Mouse (Mus musculus): ENCODE measurements around the gene Sh3pxd2b. TPM values are rescaled to one million over a fixed set of nuclear protein-coding genes. Genes with fewer than 3 reads are reported as not detected.
A peak's percentile ranks its signal among the peaks of the same experiment; 100 is the strongest.

Sh3pxd2b gene
- polyA plus RNA-seq, 1 experiment from 2014 or later: 21.8 TPM

DNA sequence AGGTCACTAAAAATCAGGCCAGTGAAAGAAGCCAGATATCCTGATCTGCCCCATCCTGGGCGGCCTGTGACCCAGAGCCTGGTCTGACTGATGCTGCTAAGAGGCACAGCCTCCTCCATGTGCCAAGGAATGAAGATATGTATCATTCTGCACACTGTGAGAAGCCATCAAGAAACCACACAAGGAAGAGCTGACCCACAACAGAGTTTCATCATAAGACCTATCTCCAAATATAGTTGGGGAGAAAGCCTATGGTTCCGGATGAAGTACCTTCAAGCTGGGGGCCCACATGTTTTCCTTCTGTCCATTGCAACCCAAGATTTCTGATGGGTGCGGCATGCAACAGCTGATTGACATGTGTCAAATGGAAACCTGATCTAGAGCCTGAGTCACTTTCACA lies 31.6 kb upstream of the Sh3pxd2b start:
- H3K27me3 ChIP-seq: 0 out of 2 replicates have a peak, but pooled peaks cover 4% of the 10 kb centered on the region
- WGBS: 83% methylated on average over 3 of the region's 3 CpGs
- H3K27ac ChIP-seq: no peak overlapping the region
- no peak overlapping the region for H3K4me3 ChIP-seq (replicated peaks)
- no peaks in the 10 kb centered on the region for H3K36me3 ChIP-seq
- ATAC-seq (replicated peaks; ENCODE audit: low FRiP score): no peak
- H3K4me1 ChIP-seq: no peaks in the 10 kb centered on the region
- no peaks in the 10 kb centered on the region for H3K9me3 ChIP-seq (replicated peaks)
- H3K4me2 ChIP-seq: no peak overlapping the region
- H3K9ac ChIP-seq: no peak overlapping the region

DNA sequence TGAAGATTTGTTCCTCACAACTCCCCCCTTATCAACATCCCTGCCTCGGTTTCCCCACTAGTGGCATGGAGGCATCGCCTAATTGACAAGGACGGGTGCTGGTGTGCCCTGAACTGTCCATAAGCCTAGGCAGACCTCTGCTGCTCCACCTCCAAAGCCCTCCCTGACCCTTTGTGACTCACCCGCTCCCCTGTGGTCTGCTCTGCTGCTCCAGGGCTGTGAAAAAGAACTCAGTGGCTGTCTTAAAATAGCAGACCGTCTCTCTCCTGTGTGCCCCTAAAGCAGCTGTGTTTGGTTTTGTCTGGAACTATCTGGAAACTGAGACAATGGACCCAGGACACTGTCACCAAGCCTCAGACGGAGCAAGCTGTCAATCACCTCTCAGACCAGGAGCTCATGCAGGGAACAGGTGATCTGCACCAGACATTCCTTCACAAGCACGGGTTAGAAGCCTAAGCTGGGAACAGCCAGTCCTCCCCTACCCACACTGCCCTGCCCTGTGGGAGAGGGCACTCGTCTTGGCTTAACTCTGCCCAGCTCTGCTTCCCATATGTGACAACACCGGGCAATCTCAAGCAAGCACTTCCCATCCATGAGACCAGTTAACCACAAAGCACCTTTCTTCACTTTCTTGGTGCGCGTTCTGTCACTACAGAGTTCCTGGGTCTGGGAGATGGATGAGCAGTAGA lies 27.0 kb upstream of the Sh3pxd2b start:
- Histone ChIP-seq H3K9ac (no peak overlapping the region), H3K4me1 (peaks cover 8% of the 10 kb centered on the region; the same call in 1 of the 2 replicates), H3K27me3 (no peaks in the 10 kb centered on the region), H3K36me3 (no peaks in the 10 kb centered on the region), H3K9me3 (replicated peaks) (no peaks in the 10 kb centered on the region), H3K27ac (no peak overlapping the region), H3K4me3 (replicated peaks) (no peak overlapping the region), H3K4me2 (no peak overlapping the region)
- WGBS: 72% methylated on average over 11 of the region's 11 CpGs
- ATAC-seq (replicated peaks; ENCODE audit: low FRiP score): peak; percentile 48; the same call in 1 of the 2 replicates

DNA sequence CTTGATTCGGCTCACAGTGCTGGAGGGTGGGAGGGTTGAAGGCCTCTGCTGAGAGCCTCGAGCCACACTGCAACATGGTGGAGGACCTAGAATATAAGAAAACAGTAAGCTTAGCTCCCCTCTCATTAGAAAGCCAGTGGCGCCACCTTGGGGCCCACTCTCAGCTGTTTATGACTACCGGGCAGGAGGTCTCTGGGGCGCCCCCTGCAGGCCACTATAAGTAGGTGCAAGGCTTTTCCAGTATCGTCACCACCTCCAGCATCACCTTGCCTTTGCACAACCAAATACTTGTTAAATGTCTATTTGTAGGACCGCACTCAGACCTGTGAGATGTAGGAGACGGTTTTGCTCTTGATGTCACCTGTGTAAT lies 26.4 kb upstream of the Sh3pxd2b start:
- H3K4me2 ChIP-seq: no peak overlapping the region
- H3K27me3 ChIP-seq: no peaks in the 10 kb centered on the region
- WGBS: 41% methylated on average over 8 of the region's 8 CpGs
- H3K4me3 ChIP-seq (replicated peaks): no peak overlapping the region
- H3K36me3 ChIP-seq: no peaks in the 10 kb centered on the region
- H3K9ac ChIP-seq: no peak overlapping the region
- H3K4me1 ChIP-seq: peaks cover 8% of the 10 kb centered on the region; the same call in 1 of the 2 replicates
- peak; percentile 46; the same call in 1 of the 2 replicates for ATAC-seq (replicated peaks; ENCODE audit: low FRiP score)
- H3K9me3 ChIP-seq (replicated peaks): no peaks in the 10 kb centered on the region
- H3K27ac ChIP-seq: no peak overlapping the region

- H3K9me3 ChIP-seq (replicated peaks): no peaks in the 10 kb centered on the region
- peak; percentile 72 for ATAC-seq (replicated peaks; ENCODE audit: low FRiP score)
- H3K36me3 ChIP-seq: no peaks in the 10 kb centered on the region
- H3K4me1 ChIP-seq: peaks cover 8% of the 10 kb centered on the region; the same call in 1 of the 2 replicates
- peak overlapping the region; percentile 26 for H3K4me3 ChIP-seq (replicated peaks)
- 10% methylated on average over 15 of the region's 15 CpGs for WGBS
- 0 out of 2 replicates have a peak, but pooled peaks cover 3% of the 10 kb centered on the region for H3K27me3 ChIP-seq
- H3K4me2 ChIP-seq: peak overlapping the region; percentile 53
- H3K27ac ChIP-seq: no peak overlapping the region
- H3K9ac ChIP-seq: no peak overlapping the region
These were observed 23.0 kb upstream of the Sh3pxd2b start for GRCm38 (mm10) chr11:32324609-32325008.

DNA sequence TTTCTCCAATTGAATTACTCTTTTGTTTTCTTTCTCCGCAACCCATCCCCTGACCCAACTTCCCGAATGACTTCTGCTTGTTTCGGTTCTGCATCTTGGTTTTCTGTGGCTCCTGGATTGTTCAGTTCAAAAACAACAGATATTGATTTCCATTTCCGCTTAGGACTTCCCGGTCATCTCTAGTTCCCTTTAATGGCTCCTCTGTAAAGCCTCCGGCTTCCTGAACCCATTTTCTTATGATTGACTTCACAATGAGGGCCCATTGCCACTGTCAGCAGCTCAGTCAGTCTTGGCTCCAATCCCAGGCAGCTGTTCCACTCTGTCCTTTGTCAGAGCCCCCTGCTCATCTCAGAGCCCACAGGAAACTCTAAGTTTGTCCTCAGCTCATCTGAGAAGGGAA lies 16.5 kb upstream of the Sh3pxd2b start:
- no peak overlapping the region for H3K4me2 ChIP-seq
- peaks cover 3% of the 10 kb centered on the region; the same call in 1 of the 2 replicates for H3K27me3 ChIP-seq
- no peaks in the 10 kb centered on the region for H3K36me3 ChIP-seq
- H3K9me3 ChIP-seq (replicated peaks): no peaks in the 10 kb centered on the region
- H3K4me1 ChIP-seq: peaks cover 12% of the 10 kb centered on the region
- H3K27ac ChIP-seq: peak overlapping the region; percentile 71; the same call in 1 of the 2 replicates
- 25% methylated on average over 6 of the region's 6 CpGs for WGBS
- no peak overlapping the region for H3K9ac ChIP-seq
- no peak overlapping the region for H3K4me3 ChIP-seq (replicated peaks)
- peak; percentile 56; the same call in 1 of the 2 replicates for ATAC-seq (replicated peaks; ENCODE audit: low FRiP score)

- Histone ChIP-seq H3K4me2 (no peak overlapping the region), H3K9ac (no peak overlapping the region), H3K27me3 (peaks cover 3% of the 10 kb centered on the region; the same call in 1 of the 2 replicates), H3K4me1 (peaks cover 12% of the 10 kb centered on the region), H3K27ac (no peak overlapping the region), H3K36me3 (no peaks in the 10 kb centered on the region), H3K4me3 (replicated peaks) (no peak overlapping the region), H3K9me3 (replicated peaks) (no peaks in the 10 kb centered on the region)
- no peak for ATAC-seq (replicated peaks; ENCODE audit: low FRiP score)
- 59% methylated on average over 5 of the region's 5 CpGs for WGBS
These were observed 15.8 kb upstream of the Sh3pxd2b start for GRCm38 (mm10) chr11:32331861-32332260.

DNA sequence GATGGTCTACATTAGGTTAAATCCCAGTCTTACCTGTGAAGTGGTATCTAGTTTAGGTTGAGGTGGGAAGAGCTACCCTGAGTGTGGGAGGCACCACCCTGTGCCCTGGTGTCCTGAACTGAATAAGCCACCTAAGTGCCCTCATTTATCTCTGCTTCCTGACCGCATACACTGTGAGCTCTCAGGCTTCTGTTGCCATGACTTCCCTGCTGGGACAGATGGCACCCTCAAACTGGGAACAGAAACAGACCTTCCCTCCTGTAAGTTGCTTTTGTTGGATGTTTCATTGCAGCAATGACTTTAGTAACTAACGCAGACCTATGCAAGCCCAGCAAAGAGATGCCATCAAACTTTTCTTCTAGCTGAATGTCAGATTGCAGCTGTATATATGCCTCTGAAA lies 14.4 kb upstream of the Sh3pxd2b start:
- no peak overlapping the region for H3K9ac ChIP-seq
- H3K36me3 ChIP-seq: no peaks in the 10 kb centered on the region
- no peak for ATAC-seq (replicated peaks; ENCODE audit: low FRiP score)
- H3K4me2 ChIP-seq: no peak overlapping the region
- H3K27ac ChIP-seq: no peak overlapping the region
- H3K9me3 ChIP-seq (replicated peaks): no peaks in the 10 kb centered on the region
- no peaks in the 10 kb centered on the region; the same call in 1 of the 2 replicates for H3K27me3 ChIP-seq
- WGBS: 75% methylated on average over 2 of the region's 2 CpGs
- peaks cover 12% of the 10 kb centered on the region for H3K4me1 ChIP-seq
- H3K4me3 ChIP-seq (replicated peaks): no peak overlapping the region

DNA sequence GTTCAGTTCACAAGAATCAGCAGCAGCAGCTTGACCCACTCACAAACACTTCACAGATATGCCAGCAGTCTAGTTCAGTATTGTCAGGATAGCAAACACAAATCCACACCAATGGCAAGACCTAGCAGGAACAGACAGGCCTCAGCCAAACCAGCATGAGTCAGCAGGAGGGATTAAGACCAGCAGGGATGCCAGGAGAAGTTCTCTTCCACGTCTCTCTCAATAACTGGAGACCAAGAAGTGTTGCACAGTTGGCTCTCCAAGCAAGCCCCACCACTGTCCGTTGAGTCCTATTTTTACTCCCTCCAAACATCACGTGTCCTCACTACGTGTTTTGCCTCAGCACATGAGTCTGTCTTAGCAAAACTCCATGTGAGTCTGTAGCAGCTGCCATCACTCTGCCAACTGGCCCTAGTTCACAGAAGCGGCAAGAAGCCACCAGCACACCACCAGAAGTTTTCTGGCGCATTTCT lies 11.1 kb upstream of the Sh3pxd2b start:
- WGBS: 88% methylated on average over 6 of the region's 6 CpGs
- H3K4me3 ChIP-seq (replicated peaks): no peak overlapping the region
- peaks cover 27% of the 10 kb centered on the region for H3K4me1 ChIP-seq
- H3K27ac ChIP-seq: no peak overlapping the region
- no peaks in the 10 kb centered on the region; the same call in 1 of the 2 replicates for H3K27me3 ChIP-seq
- H3K36me3 ChIP-seq: no peaks in the 10 kb centered on the region
- no peaks in the 10 kb centered on the region for H3K9me3 ChIP-seq (replicated peaks)
- no peak overlapping the region for H3K4me2 ChIP-seq
- no peak for ATAC-seq (replicated peaks; ENCODE audit: low FRiP score)
- no peak overlapping the region for H3K9ac ChIP-seq

GRCm38 (mm10) chr11:32339131-32339531 lies 8.5 kb upstream of the Sh3pxd2b start:
- no peaks in the 10 kb centered on the region for H3K9me3 ChIP-seq (replicated peaks)
- no peak overlapping the region for H3K9ac ChIP-seq
- H3K4me2 ChIP-seq: no peak overlapping the region
- no peak overlapping the region for H3K4me3 ChIP-seq (replicated peaks)
- ATAC-seq (replicated peaks; ENCODE audit: low FRiP score): peak; percentile 34; the same call in 1 of the 2 replicates
- H3K27ac ChIP-seq: no peak overlapping the region
- no peaks in the 10 kb centered on the region for H3K27me3 ChIP-seq
- H3K36me3 ChIP-seq: no peaks in the 10 kb centered on the region
- peaks cover 36% of the 10 kb centered on the region for H3K4me1 ChIP-seq
- WGBS: 20% methylated on average over 2 of the region's 2 CpGs

DNA sequence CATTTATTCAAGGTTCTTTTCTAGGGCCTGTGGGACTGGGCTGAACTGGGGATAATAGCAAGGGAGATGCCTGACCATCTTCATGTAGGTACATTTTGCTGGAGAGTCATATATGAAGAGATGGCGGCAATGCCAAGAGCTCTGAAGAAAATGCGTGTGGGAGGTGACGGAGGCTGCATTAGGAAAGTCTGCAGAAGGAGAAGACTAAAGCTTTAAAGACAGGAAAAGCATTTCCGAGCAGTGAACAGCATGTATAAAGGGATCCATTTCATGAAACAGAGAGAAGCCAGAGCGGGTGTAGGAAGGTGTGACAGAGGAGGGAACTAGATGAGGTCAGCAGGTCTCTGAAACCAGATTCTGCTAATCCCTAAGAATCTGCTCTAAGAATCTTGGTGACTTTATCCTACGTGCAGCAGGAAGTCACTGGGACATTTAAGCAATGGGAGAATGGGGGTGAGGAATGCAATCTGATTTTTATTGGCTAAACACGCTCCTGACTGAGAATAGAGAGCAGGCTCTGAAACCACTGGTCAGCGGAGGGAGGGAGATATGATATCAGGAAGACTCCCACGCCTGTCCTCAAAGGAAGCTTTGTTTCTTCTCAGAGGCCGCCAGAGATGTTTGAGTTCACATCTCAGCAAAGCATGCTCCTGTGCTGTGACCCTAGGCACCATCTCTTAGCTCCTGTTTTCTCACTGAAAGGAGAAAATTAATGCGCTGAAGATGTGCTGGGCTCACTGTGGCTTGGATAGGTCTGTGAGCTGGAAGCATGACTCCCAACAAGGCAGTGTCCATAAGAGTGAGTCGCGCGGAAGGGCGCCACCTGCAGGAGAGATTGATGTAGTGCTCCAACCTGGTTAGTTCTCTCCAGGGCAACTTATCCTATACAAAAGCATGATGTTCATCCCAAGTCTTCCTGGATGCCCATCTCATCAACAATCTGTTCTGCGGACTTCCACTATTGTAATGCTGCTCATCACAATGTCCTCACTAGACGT lies 6.8 kb upstream of the Sh3pxd2b start:
- no peak overlapping the region for H3K9ac ChIP-seq
- H3K4me3 ChIP-seq (replicated peaks): no peak overlapping the region
- H3K4me2 ChIP-seq: peak overlapping the region; percentile 38
- H3K27me3 ChIP-seq: no peaks in the 10 kb centered on the region
- H3K9me3 ChIP-seq (replicated peaks): no peaks in the 10 kb centered on the region
- no peaks in the 10 kb centered on the region for H3K36me3 ChIP-seq
- peak; percentile 68 for ATAC-seq (replicated peaks; ENCODE audit: low FRiP score)
- 21% methylated on average over 17 of the region's 17 CpGs for WGBS
- peak overlapping the region; percentile 81 for H3K27ac ChIP-seq
- H3K4me1 ChIP-seq: peaks cover 46% of the 10 kb centered on the region

DNA sequence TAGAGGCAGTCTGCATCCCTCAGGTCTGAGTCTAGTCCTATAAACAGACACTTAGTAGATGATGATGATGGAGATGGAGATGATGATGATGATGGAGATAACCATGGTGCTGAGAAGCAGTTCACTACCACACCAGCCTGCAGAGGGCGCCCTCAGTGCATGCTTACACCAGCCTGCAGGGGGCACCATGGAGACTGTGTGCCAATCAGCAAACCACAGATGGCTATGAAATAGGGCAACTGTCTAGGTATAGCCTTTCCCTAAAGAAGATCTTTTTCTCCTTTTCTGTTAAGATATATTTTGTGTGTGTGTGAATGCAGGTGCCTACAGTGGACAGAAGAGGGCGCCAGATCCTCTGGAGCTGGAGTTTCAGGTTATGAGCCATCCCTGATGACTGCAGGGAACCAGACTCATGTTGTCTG lies 4.8 kb upstream of the Sh3pxd2b start:
- no peak for ATAC-seq (replicated peaks; ENCODE audit: low FRiP score)
- peaks cover 63% of the 10 kb centered on the region for H3K4me1 ChIP-seq

DNA sequence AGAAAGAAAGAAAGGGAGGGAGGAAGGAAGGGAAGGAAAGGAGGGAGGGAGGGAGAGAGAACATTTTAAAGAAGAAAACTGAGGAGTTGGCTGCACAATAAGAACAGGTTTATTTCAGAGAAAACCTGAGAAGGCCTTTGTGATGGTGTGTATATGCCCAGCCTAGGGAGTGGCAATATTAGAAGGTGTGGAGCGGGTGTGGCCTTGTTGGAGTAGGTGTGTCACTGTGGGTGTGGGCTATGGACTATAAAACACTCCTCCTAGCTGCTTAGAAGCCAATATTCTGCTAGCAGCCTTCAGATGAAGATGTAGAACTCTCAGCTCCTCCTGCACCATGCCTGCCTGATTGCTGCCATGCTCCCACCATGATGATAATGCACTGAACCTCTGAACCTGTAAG lies 4.3 kb upstream of the Sh3pxd2b start:
- WGBS: 96% methylated on average over 1 of the region's 1 CpGs
- H3K4me1 ChIP-seq: peaks cover 67% of the 10 kb centered on the region
- H3K9ac ChIP-seq: no peak overlapping the region
- ATAC-seq (replicated peaks; ENCODE audit: low FRiP score): no peak
- no peak overlapping the region for H3K4me3 ChIP-seq (replicated peaks)
- H3K27me3 ChIP-seq: no peaks in the 10 kb centered on the region
- no peak overlapping the region for H3K27ac ChIP-seq
- no peaks in the 10 kb centered on the region for H3K9me3 ChIP-seq (replicated peaks)
- H3K36me3 ChIP-seq: no peaks in the 10 kb centered on the region
- no peak overlapping the region for H3K4me2 ChIP-seq

More for the DNA sequence above, 4.8 kb upstream of the Sh3pxd2b start:
- Histone ChIP-seq H3K27ac (no peak overlapping the region), H3K4me3 (replicated peaks) (no peak overlapping the region), H3K9me3 (replicated peaks) (no peaks in the 10 kb centered on the region), H3K27me3 (no peaks in the 10 kb centered on the region), H3K4me2 (no peak overlapping the region), H3K36me3 (no peaks in the 10 kb centered on the region), H3K9ac (no peak overlapping the region)
- WGBS: 21% methylated on average over 2 of the region's 2 CpGs
